Mouse (Mus musculus): Measurements from ENCODE around the gene Emg1. TPM values are rescaled to one million over a fixed set of nuclear protein-coding genes. Genes with fewer than 3 reads are reported as not detected.
A peak's percentile ranks its signal among the peaks of the same experiment; 100 is the strongest.
"Not testable (repeated sequence)": the region's sequence is repeated elsewhere in the genome, so short reads cannot be mapped to it uniquely, and the experiment has no call there.

Gene Emg1
- polyA plus RNA-seq, 1 experiment, result 107 TPM

GRCm38 (mm10) chr6:124688151-124688758 lies 23.7 kb downstream of the Emg1 start:
- no peak for DNase-seq (ENCODE audit: low read depth, low spot score)
- WGBS, result 60% methylated on average over 8 of the region's 8 CpGs

- WGBS, result 68% methylated on average over 1 of the region's 1 CpGs
- DNase-seq (ENCODE audit: low read depth, low spot score), result not testable (repeated sequence)
These were observed 25.3 kb downstream of the Emg1 start for GRCm38 (mm10) chr6:124686644-124687043.

DNA sequence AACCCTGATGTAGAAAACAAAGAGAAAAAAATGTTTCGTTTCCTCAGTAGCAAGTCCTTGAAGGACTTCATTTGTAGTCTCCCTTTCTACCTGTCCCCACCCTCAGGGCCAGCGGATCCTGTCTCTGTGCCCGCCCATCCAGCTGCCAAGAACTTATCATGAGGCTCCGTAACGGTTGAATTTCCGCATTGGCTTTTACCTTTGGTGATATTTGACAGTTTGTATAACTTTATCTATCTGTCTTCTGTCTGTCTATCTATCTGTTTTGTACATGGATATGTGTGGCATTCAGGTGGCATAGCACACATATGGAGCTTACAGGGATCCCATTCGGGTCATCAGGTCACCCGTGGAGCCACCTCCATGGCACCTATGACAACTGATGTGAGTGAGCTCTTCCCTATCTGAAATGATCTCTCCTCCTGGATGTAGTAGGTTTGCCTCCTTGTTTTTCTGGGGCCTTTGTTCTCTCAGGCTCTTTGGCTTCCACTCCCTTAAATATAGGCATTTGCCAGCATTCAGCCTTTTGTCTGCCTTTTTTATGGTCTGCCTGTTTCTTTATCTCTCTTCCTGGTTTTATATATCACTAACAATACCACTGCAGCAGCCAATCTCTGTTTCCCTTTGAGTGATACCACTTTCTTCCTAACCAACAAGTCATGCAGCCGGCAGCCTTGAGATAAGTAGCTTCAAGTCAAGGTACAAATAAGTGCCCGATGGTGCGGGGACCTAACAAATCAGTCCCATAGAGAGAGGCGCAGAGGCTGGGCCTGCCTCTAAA lies 26.2 kb downstream of the Emg1 start:
- no peak for DNase-seq (ENCODE audit: low read depth, low spot score)
- 38% methylated on average over 12 of the region's 12 CpGs for WGBS

DNA sequence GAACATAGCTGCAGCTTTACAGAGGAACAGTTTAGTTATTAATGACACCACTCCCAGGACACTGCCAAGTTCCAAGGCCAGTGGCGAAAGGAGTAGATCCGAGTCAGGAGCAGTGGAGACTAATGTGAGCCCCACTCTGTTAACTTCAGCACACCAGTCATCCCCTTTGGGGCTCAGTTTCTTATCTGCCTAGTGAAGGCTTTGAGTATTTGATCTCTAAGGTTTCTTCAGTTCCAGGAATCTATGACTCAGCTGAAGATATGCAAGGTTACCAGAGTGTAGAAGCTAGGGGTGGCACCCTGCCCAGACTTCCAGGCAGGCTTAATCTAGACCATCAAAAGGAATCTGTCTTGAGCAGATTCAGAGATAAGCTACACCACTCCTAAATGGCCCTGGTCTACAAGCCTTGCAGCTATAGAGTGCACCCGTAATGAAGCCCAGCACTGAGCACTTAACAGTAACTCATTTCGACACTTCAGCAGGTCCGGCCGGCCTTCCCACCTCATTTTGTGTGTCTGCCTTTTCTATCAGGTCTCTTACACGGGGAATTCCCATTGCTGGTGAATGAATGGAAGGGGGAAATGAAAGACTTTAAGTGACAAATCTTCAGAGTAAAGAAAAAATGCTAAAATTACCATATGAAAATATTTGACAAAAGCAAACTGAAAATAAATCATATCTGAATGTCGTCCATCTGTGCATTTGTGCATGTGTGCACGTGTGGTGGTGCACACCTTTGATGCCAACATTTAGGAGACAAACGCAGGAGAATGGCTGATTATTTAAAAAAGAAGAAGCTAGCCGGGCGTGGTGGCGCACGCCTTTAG lies 28.2 kb downstream of the Emg1 start:
- DNase-seq (ENCODE audit: low read depth, low spot score), result no peak
- WGBS, result 42% methylated on average over 14 of the region's 14 CpGs

DNA sequence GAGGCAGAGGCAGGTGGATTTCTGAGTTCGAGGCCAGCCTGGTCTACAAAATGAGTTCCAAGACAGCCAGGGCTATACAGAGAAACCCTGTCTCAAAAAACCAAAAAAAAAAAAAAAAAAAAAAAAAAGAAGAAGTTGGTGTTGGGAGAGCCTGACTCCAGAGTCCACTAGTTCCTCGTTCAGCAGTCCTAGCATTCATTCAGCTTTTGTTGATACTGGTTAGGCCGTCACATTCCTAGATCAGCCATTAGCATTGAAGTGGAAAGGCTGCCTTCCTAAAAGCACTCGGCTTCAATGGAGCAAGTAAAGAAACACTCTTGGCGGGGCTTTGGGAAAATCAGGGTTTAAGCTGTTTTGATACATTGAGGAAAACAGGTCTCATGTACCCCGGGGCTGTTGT lies 29.7 kb downstream of the Emg1 start:
- 76% methylated on average over 6 of the region's 6 CpGs for WGBS
- not testable (repeated sequence) for DNase-seq (ENCODE audit: low read depth, low spot score)

DNA sequence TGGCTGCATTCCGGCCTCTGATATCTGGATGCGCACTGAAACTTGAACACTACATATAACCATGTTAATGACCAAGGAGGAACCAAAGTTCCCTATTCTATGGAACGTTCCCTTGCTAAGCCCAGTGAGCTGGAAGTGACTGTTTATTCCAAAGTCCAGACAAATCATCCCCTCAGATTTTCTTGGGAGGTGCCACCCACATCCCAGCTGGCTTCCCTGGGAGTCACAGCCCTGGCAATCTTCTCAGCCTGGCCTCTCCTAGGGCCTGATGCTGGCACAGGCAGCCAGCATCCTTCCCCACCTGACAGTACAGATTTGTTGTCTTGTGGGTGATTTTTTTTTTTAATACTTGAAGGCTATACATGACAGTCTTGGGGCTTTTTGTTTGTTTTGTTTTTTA lies 32.5 kb downstream of the Emg1 start:
- DNase-seq (ENCODE audit: low read depth, low spot score), result no peak
- WGBS, result 58% methylated on average over 3 of the region's 3 CpGs

GRCm38 (mm10) chr6:124678769-124679168 lies 33.2 kb downstream of the Emg1 start:
- 80% methylated on average over 7 of the region's 7 CpGs for WGBS

GRCm38 (mm10) chr6:124676171-124676570 lies 35.8 kb downstream of the Emg1 start:
- WGBS, result 54% methylated on average over 6 of the region's 6 CpGs
- no peak for DNase-seq (ENCODE audit: low read depth, low spot score)

More at GRCm38 (mm10) chr6:124678769-124679168, 33.2 kb downstream of the Emg1 start:
- DNase-seq (ENCODE audit: low read depth, low spot score), result no peak

DNA sequence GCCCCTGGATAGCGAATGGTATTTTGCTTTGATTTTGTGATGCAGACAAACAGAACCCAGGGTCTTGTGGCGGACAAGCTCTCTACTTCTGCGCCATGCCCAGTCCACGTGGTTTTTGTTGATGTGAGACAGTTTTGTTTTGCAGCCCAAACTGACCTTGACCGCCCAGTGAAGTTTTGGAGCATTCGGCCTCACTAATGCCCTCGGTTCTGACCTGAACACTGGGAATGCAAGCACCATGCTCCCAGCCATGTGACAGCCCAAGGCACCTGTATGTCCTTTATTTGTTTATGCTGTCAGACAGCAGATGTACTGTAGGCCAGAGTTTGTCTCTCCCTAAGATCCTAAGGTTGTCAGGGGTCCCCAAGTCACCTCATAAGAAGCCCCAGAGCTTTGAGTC lies 37.4 kb downstream of the Emg1 start:
- DNase-seq (ENCODE audit: low read depth, low spot score), result no peak
- 97% methylated on average over 7 of the region's 7 CpGs for WGBS

GRCm38 (mm10) chr6:124673619-124674018 lies 38.4 kb downstream of the Emg1 start:
- DNase-seq (ENCODE audit: low read depth, low spot score), result no peak
- WGBS, result 92% methylated on average over 9 of the region's 9 CpGs

DNA sequence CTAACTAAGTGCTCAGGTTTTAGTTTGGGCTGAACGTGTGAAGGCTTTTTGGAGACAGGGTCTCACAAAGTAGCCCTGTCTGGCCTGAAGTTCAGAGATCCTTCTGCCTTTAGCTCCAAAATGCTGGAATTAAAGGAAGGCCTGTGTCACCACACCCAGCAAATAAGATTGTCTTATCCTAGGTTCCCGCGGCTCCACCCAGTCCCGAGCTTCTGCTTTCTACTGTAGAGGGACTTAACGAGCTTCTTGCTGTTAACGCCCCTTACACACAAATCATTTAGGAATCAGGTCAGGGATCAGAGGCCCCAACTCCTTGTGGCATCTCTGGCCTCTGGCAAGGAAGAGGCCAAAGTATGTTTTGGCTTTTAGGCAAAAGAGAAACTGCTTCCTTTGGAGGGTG lies 39.9 kb downstream of the Emg1 start:
- WGBS, result 26% methylated on average over 6 of the region's 6 CpGs
- DNase-seq (ENCODE audit: low read depth, low spot score), result no peak

- WGBS, result 77% methylated on average over 7 of the region's 7 CpGs
- DNase-seq (ENCODE audit: low read depth, low spot score), result no peak
These were observed 41.6 kb downstream of the Emg1 start for GRCm38 (mm10) chr6:124670281-124670900.

DNA sequence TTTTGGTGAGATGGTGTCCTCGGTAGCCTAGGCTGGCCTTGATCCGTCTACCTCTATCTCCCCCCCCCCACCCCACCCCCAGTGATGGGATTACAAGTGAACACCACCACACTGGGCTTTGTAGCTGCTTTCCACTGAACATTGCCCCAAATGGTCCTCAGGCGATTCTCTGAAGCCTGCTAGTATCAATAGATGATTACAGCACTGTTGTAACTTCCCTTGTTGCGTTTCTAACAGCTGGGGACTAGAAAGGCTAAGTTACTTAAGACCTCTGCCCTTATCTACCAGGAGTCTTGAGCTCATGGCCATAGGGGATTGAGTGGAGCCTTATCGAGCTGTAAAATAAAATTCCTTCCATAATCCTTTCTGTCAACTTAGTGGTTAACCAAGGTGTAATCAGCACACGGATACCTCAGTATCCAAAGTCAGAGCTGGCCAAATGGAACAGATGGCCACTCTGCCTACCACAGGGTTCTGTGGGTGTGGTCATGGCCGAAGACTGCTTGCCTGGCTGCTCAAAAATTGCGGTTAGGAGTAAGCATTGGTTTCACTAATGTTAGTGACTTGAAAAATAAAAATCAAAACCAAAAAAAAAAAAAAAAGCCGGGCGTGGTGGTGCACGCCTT lies 42.6 kb downstream of the Emg1 start:
- DNase-seq (ENCODE audit: low read depth, low spot score), result no peak
- WGBS, result 81% methylated on average over 11 of the region's 11 CpGs

GRCm38 (mm10) chr6:124665011-124665410 lies 47.0 kb downstream of the Emg1 start:
- no peak for DNase-seq (ENCODE audit: low read depth, low spot score)
- WGBS, result 91% methylated on average over 10 of the region's 10 CpGs

DNA sequence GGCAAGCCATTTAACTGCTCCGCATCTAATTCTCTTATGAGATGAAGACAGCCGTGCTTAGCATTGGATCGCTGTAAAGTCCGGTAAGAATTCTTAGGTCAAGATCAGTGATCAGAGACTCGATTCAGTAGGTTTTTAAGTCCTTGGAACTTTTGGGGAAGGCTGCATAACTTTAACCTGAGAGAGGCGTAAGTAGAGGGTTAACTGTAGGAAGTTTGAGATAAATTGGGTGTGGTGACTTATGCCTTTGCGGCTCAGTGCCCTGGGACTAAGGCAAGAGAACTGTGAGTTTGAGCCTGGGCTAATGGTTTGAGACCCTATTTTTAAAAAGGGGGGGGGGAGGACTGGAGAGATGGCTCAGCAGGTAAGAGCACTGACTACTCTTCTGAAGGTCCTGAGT lies 47.7 kb downstream of the Emg1 start:
- no peak for DNase-seq (ENCODE audit: low read depth, low spot score)
- 73% methylated on average over 7 of the region's 7 CpGs for WGBS

DNA sequence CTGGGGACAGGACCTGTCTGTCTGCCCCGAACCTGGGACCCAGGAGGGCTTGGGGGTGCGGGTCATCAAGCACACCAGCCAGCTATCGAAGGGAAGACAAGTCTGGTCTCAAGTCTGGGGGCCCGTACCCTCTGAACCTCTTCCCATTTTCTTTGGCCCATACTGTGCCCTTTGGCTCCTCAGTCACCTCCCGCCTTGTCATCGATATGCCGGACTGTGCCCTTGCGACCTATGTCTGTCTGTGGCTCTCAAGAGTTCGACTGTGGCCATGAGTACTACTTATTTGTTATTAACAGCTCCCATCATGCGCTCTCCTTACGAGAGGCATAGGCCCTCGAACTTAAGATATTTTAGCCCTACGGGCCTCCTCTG lies 48.6 kb downstream of the Emg1 start:
- 8% methylated on average over 13 of the region's 13 CpGs for WGBS
- DNase-seq (ENCODE audit: low read depth, low spot score), result no peak

GRCm38 (mm10) chr6:124662477-124663423 lies 49.2 kb downstream of the Emg1 start, which contains the start of gene Lpcat3:
TSS of gene Lpcat3 (plus strand) at chr6:124663027.
- under 1% methylated on average over 86 of the region's 87 CpGs for WGBS
- DNase-seq (ENCODE audit: low read depth, low spot score), result peak; percentile 82

DNA sequence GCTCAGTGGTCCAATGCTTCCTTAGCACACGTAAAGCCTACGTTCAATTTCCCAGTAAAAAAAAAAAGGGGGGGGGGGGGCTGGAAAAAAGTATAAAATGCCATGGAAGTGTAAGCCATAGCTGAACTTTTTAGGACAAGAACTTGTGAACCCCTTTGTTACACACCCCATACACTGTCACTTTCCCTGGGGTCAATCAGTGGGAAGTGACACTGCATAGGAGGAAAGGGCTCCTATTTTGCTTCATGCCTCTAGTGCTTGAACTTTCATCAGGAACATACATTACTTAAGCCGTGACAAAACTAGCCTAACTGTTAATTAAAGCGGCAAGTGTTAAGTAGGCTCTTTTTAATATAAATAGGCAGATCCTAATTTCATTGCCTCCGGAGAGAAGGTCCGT lies 50.0 kb downstream of the Emg1 start:
- no peak for DNase-seq (ENCODE audit: low read depth, low spot score)
- 36% methylated on average over 6 of the region's 6 CpGs for WGBS
